Mouse (Mus musculus) monocyte, adult 2 months (primary cell): ENCODE data around the gene Crybb3.
A peak's percentile ranks its signal among the peaks of the same experiment; 100 is the strongest.
"Not testable (repeated sequence)": the region's sequence is repeated elsewhere in the genome, so short reads cannot be mapped to it uniquely, and the experiment has no call there.

ENCODE experiments used
- DNase-seq, 2 experiments: peaks; one replicate each; pipeline ENCODE4 v3.0.0; 2022; ENCODE audit warnings: low spot score in 2 of 2, low read depth in 1 of 2

Crybb3 gene

DNA sequence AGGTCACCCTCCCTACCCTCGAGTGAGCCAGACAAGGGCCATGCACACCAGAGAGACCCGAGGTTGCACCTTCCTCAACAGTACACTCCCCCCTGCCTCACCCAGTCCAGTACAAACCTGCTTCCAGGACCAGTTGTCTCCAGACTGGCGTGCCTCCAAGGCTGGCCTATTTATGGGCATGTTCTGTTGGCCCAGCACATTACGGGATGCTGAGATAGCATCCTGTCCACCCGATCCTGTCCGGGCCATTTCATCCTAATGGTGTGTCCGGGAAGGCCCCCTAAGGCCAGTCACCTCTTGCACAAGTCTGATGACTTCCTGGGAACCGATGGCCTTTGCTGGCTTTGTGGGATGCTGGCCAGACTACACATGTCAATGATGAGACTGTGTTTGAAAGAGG lies at the start of gene Crybb3:
Gene Crybb3, minus strand, starts transcription at position 146 of the 400 bp plus-strand sequence.
- DNase-seq, result no peak

DNA sequence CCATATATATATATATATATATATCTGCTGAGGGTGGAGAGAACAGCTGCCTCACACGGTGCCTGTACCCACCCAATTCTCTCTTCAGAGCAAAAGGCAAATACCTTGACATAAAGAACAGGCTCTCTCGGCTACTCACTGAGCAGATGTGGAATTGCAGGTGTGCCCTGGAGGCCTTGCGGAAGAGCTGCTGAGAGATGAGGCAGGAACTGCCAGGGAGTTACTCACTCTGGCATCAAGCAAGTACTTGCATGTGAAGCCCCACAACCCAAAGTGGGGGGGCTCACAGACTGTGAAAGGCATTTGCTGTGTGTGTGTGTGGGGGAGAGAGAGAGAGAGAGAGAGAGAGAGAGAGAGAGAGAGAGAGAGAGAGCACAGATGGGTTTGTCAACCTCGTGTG lies 47.0 kb upstream of the Crybb3 start:
- DNase-seq, result no peak

DNA sequence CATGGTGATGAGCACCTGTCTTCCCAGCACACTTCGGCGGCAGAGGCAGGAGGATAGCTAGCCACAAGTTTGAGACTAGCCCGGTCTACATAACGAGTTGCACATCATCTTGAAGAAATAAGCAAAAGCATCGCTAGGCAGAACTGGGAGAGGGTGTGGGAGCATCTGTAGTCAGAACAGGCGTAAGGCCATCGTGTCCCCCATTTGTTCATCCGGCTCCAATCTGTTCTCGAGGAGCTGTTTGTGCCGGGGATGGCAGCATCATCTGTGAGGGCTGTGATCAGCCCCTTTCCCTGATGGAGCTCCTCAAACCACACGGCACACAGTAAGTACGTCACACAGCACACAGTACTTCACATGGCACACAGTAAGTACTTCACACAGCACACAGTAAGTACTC lies 45.1 kb upstream of the Crybb3 start:
- DNase-seq, result no peak

DNA sequence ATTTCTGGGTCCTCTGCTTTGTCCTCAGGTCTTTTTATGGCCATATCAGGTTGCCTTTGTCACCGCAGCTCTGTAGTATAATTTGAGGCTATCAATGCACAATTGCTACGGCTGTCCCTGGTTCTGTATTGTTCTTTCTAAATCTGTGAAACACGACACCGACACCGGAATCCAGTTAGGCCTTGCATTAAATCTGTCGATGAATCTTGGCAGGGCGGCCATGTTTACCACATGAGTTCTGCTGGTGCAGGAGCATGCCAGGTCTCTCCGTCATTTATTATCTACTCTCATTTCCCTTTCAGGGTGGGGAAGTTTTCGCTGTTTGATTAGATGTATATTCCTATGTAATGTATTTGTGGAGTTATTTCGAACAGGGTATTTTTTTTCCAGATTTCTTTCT lies 42.3 kb upstream of the Crybb3 start:
- no peak for DNase-seq

DNA sequence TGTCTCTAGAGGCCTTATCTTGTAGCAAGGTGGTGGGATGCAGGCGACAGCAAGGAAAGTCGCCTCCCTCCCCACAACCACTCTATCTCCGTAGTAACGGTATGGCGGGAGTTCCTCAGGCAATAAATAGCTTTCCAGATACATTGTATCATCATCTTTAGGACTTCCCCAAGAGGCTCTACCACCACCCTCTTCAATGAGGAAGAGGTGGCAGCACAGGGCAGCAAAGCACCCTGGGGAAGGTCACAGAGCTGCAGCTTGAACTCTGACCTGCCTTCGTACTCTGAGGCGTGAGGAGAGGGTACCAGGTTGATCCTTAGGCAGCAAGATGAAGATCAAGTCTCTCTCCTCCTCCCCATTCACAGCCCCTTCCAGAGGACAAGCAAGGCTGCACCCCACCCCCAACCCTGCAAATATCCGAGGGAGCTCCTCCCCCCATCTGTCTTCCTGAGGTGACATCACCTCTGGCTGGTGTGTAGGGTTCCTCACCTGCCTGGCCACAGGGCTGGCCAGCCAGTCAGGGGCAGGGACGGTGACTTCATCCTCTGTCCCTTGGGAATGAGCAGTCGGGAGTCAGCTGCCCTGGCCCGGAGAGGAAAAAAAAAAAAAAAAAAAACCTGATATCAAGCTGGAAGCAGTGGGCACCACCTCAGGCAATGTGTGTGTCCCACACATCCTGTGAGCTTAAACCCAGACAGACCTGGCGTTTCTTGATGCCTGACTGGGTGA lies 41.1 kb upstream of the Crybb3 start:
- no peak for DNase-seq

DNA sequence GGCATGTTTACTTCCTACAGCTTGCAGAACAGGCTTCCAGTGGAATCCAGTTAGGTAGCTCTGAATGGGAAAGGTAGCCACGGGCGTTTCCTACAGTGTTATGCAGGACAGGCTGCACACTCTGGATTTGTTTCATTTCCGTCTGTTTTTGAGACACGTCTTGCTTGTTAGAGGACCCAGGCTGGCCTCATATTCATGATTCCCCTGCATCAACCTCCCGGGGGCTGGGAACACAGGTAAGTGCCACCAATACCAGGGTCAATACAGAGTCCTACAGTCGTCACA lies 40.1 kb upstream of the Crybb3 start:
- DNase-seq, result no peak

DNA sequence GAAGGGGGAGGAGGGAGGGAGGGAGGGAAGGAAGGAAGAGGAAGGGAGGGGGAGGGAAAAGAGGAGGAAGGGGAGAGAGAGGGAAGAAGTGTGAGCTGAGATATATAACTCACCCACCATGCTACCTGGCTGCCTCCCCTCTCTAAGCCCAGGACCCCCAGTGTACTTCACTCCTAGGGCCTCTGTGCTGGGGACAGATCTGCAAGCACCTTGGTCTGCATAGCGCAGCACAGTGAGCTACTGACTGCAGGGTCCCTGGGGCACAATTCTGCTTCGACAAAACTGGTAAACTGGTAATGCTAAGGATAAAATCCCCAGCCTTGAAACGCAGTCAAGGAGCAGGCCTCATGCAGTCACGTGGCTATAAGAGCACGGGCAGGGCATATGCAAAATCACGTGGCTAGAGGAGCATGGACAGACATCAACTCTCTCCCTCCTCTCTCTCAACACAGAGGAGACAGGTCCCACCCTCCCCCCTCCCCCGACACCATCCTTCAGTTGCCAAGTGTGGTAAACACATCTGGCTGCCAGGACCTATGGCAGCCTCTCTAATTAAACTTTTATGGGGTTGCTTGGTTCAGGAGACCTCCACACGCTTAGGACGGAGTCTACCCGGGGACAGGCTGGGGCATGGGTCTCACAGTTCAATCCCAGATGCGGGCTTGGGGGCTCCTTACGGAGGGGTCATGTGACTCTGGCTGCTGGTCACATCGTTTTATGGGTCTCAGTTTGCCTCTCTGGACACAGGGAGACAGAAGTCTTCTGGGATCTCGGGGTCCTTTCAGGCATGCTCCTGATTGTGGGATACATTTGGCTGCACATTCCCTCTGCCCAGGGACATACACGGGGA lies 39.6 kb upstream of the Crybb3 start:
- no peak for DNase-seq

DNA sequence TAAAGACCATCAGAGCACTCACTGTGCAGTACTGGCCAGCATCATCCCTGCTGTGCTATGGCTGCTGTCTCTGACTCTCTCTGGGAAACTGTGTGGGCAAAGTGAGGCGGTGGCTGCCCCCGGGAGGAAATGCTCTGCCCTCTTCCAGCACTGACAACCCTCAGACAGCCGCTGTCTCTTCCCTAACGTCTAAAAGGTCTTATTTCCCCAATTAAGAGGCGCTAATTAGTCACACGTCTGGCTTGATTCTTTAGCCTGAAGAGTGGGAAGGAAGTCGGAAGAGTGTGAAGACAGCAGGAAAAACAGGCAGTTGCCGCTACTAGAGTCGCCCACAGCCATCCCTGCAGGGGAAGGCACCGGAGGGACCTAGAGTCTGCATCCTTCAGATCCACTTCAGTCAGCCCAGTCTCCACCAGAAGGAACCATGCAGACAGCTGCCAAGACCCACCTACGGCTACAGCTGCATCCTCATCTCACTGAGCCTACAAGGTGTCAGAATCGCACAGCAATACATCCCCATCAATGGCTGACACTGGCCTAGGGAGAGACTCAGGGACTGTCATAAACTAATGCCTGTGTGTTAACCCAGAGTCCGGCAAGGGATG lies 38.6 kb upstream of the Crybb3 start:
- no peak for DNase-seq

DNA sequence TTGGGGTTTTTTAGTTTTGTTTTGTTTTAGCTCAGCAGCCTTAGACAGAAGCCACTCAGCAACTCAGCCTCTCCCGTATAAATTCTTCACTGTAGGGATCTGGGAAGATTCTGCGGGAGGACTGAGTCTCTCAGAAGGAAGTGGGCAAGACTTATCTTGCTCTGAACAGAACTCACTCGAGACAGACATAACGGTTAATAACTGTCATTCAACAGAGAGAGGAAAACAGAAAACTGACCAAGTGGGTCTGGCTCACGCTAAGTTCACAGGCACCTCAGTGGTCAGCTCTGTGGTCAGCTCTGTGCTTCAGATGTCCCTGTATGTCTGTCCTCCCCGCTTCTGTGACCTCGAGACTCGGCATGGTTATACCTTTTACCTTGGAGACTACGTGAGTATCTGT lies 37.9 kb upstream of the Crybb3 start:
- DNase-seq, result no peak

DNA sequence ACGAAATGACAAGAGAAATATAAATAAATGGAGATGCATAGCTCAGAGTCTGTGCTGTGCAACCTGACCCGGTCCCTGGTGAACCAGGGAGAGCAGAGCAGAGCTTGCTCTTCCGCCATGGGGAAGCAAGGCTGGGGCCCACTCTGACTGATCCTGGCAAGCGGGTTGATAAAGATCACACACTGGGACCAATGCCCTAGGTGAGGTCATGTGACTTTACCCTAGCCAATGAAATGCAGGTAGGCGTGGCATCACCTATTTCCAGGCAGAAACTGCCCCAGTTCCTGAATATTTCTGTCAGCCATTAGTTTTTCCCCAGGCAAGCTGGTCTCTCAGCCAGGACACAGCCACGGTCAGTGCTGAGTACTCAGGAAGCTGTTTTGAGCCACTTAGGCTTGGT lies 37.3 kb upstream of the Crybb3 start:
- DNase-seq, result no peak

DNA sequence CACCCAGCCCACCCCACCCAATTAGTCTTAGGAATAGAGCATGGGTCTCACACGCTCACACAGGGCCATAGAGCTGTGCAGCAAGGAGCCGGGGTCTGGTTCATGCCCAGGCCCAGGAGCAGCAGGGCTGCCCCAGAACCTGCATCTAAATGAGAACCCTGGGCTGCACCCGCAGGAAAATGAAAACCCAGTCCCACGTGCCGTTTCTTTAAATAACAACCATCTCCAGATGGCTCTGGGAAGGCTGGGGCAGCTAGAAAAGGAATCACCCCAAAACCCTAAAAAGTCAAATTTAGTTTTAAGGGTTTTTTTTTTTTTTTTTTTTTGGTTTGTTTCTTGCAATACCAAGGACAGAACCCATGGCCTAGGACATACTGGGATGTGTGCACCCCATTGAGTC lies 36.0 kb upstream of the Crybb3 start:
- DNase-seq, result no peak

DNA sequence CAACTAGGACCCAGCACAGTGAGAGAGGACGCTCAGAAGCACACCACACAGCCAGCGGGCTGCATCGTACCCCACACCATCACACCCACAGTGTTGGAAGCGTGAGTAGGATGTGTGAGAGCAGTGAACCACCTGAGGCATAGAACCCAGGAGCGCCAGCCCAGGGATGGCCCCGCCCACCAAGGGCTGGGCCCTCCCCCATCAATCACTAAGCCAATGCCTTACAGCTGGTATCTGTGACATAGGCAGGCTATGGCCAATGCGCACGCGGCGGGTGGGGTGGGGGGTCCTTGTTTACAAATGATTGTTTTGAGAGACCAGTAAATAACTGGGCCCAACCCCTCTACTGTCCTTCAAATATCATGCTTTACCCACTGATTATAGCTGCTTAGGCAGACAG lies 34.5 kb upstream of the Crybb3 start:
- DNase-seq, result no peak

DNA sequence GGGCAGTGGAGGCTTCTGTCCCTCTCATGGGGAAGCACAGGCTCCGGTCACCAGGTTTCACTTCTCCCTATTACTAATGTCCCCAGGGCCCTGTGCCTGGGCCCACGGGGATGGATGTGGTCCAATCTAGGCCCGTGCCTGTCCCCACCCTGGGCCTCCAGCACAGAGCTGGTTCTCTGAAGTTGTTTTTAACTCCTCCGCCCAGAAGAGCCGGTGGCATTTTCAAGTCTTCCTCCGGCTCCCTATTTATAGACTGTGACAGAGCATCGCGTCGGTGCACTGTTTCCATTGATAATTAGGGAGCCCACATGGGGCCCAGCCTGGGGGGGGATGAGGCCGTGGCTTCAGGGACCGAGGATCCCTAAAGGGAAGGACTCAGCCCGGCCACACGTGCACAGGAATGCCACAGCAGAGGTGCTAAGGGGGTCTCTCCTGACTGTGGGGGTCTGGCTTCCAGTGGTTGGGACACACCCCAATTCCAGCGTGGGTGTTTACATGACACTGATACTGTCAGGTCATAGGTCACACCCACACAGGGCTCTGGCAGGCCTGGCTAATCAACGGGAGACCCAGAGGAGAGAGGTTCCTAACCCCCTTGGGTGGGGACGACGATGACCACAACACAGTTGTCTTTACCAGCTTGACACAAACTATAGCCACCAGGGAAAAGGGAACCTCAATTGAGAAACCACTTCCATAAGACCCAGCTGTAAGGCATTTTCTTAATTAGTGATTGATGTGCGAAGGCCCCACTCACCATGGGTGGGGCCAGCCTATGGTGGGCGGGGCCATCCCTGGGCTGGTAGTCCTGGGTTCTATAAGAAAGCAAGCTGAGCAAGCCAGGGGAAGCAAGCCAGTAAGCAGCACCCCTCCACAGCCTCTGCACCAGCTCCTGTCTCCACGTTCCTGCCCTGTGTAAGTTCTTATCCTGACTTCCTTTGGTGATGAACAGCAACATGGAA lies 33.2 kb upstream of the Crybb3 start:
- peak; percentile 45 to 74 for DNase-seq

DNA sequence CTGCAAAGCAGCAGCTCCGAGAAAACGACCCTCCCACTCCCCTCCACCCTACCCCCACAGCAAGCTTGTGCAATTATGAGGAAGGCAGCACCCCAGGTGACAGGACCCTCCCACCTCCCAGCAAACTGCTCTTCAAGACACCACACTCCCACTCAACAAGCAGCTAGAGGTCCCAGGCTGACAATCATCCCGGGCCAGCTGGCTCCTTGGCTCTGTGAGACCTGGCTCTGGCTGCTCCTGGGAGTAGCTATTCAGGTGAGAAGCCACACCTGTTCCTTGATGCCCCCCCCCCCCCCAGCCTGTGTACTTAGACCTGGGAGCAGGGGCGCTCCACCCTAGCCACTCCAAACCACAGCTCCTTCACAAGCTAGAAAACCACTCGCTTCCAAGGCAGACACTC lies 31.7 kb upstream of the Crybb3 start:
- DNase-seq, result no peak

DNA sequence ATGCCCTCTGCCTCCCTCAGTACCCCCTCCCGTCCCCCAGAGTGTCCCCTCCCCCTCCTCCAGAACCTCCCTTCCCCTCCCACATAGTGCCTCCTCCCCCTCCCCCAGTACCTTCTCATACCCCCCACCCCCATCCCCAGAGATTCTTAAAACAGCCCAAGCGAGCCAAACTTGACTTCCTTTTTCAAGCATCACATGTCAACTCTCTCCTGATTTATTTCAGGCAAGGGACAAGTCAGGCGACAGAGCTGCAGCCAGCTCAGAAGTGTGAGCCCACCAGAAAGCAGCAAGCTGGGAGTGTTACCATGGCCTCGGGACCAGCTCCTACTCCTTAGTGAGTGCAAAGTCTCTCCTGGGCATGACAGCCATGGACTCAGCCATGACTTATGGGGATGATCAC lies 30.0 kb upstream of the Crybb3 start:
- DNase-seq, result no peak

DNA sequence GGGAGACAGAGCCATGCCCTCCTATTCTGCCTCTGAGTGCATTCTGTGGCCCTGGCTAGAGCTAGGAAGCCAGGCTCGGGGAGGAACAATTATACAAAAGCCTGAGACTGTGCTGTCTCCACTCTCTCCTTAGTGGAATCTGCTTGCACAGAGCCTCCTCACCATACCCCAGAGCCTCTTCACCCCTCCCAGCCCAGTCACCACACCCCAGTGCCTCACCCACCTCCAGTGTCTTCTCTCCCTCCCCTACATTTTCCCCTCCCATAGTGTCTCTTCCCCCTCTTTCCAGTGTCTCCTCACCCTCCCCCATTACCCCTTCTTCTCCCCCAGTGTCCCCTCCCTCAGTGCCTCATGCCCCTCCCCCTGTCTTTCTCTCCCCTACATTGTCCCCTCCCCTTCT lies 29.5 kb upstream of the Crybb3 start:
- no peak for DNase-seq

DNA sequence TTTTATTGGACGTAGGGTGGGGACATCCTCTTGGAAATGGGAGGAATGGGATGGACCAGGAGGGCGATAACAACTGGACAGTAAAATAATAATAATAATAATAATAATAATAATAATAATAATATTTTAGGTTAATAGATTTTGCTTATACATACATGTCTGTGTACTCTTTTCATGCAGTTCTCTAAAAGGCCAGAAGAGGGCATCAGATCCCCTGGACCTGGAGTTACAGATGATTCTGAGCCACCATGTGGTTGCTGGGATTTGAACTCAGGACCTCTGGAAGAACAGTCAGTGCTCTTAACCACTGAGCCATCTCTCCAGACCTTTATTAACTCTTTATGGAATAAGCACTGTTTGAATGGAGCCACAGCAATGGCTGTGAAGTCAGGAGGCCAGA lies 28.3 kb upstream of the Crybb3 start:
- DNase-seq, result not testable (repeated sequence)

DNA sequence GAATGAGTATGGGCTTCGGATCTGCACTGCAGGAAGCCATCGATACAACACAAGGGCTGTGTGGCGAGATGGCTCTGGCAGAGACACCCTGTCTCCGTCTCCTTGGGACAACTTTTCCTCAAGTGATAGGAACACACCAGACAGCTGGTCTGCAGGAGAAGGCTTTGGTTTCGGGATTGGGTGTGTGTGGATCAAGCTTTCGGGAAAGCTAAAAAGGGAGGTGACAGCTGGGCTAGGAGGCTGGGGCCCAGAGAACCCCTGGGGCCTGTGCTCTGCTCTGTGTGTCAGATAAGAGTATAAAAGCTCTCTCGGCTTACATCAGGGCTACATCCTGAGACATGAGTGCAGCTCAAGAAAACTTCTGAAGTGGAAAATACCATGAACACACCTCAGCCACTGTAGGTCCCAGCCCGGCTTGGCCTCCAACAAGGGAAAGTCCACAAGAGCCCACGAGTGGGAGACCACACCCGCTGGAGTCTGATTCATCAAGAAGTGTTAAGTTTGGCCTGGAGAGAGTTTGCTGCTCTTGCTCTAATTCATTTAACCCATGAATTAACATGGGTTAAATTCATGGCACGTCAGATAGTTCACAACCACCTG lies 26.9 kb upstream of the Crybb3 start:
- no peak for DNase-seq

DNA sequence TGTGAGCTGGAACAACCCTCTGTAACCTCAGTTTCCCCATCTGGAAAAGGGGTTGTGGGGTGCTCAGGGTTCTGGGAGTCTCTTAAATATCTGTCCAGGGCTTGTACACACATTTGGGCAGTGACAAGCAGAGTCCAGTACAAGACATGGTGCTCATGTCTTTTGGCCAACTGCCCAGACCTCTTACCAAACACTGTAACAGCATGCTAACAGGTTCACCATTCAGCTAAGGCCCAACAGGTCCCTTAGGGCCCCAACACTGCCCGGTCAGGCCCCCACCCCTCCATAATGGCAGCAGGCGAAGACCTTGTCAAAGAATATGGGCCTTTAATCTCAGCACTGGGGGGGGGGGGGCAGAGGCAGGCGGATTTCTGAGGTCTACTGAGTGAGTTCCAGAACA lies 26.3 kb upstream of the Crybb3 start:
- no peak for DNase-seq

DNA sequence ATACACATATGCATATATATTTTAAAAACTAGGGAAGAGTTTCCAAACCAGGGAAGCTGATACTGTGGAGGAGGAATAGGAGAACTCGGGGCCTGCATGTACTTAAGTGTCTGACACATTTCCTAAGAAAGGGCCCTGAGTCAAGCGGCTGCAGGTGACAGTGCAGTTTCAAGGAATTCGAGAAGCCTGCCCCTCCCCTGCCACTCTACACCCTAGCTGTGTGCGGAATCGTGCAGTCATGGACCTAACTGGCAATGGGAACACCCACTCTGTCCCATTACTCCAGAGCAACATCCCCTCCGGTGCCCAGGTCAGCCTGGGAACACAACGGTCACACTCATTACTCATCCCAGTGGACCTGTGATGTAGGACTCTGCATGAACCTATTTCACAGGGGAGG lies 25.2 kb upstream of the Crybb3 start:
- no peak for DNase-seq

DNA sequence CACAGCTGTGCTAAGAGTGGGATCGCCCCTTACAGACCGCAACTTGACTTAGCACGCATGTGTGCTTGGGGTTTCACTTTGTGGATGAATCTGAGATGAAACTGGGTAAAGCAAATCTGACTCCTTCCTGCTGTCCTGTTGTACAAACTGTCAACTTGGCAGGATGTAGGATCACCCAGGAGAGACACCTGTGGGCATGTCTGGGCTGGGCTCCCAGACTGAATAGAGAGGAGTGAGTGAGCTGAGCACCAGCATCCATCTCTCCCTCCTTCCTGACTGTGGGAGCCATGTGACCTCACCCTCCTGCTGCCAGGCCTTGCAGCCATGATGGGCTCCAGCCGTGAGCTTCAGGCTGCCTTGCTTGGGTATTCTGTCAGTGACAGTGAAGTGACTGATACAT lies 24.1 kb upstream of the Crybb3 start:
- DNase-seq, result no peak
